Mouse (Mus musculus) CH12.LX (cell line): Measurements from ENCODE around the gene Cbx2.

Source experiments
- CHD2 ChIP-seq: IDR thresholded peaks from 2 replicates; pipeline ENCODE4 v1.6.1; 2011; ENCODE audit warnings: low read length, improper control_type of control experiment
- CTCF ChIP-seq, 2 experiments: IDR thresholded peaks in 1 of 2; conservative IDR thresholded peaks in 1 of 2; 2 replicates each; pipeline ENCODE4 v1.5.1; 2011 to 2012; ENCODE audit warnings: low read depth in 2 of 2, low read length in 2 of 2, improper control_type of control experiment in 1 of 2, inconsistent platforms in 1 of 2, mild to moderate bottlenecking in 1 of 2, moderate library complexity in 1 of 2
- GABPA ChIP-seq: IDR thresholded peaks from 2 replicates; pipeline ENCODE4 v1.6.1; 2012; ENCODE audit warnings: low read depth, low read length, improper control_type of control experiment, inconsistent platforms; ENCODE audit not compliant: insufficient replicate concordance
- HCFC1 ChIP-seq: IDR thresholded peaks from 2 replicates; pipeline ENCODE4 v1.6.1; 2012; ENCODE audit warnings: low read depth, mild to moderate bottlenecking, inconsistent platforms, low read length, improper control_type of control experiment
- JUND ChIP-seq: conservative IDR thresholded peaks from 2 replicates; pipeline ENCODE4 v1.6.1; 2011; ENCODE audit warnings: low read depth, low read length, improper control_type of control experiment
- NELFE ChIP-seq: IDR thresholded peaks from 2 replicates; pipeline ENCODE4 v1.6.1; 2011; ENCODE audit warnings: low read depth, low read length, improper control_type of control experiment
- POLR2A ChIP-seq: IDR thresholded peaks from 2 replicates; pipeline ENCODE4 v1.6.1; 2011; ENCODE audit warnings: low read depth, mild to moderate bottlenecking, improper control_type of control experiment, low read length
- POLR2AphosphoS2 ChIP-seq: IDR thresholded peaks from 2 replicates; pipeline ENCODE4 v1.6.1; 2011; ENCODE audit warnings: low read depth, low read length, improper control_type of control experiment
- TBP ChIP-seq: conservative IDR thresholded peaks from 2 replicates; pipeline ENCODE4 v1.6.1; 2011; ENCODE audit warnings: low read depth, low read length, improper control_type of control experiment
- ZMIZ1 ChIP-seq: IDR thresholded peaks from 2 replicates; pipeline ENCODE4 v1.6.1; 2012; ENCODE audit warnings: low read depth, mild to moderate bottlenecking, inconsistent platforms, low read length, improper control_type of control experiment

GRCm38 (mm10) chr11:119080461-119081147 lies 57.8 kb downstream of the Cbx2 start:
- no peak for TF ChIP-seq NELFE
- TF ChIP-seq TBP = no peak
- TF ChIP-seq CTCF (conservative IDR thresholded peaks at IDR 0.05 in 1 of 2, IDR thresholded peaks at IDR 0.05 in 1 of 2; ENCODE audit: low read depth in 2 of 2, low read length in 2 of 2) = no peak
- no peak for TF ChIP-seq POLR2A
- no peak for TF ChIP-seq JUND
- no peak for TF ChIP-seq GABPA
- TF ChIP-seq HCFC1 = no peak
- TF ChIP-seq CHD2 = no peak
- no peak for TF ChIP-seq ZMIZ1
- no peak for TF ChIP-seq POLR2AphosphoS2
